Mouse (Mus musculus): ENCODE results near the gene Nmnat3. TPM values are rescaled to one million over a fixed set of nuclear protein-coding genes. Genes with fewer than 3 reads are reported as not detected.

The Nmnat3 gene
- total RNA-seq, 1 experiment from 2014 or later, result 29.9 TPM

DNA sequence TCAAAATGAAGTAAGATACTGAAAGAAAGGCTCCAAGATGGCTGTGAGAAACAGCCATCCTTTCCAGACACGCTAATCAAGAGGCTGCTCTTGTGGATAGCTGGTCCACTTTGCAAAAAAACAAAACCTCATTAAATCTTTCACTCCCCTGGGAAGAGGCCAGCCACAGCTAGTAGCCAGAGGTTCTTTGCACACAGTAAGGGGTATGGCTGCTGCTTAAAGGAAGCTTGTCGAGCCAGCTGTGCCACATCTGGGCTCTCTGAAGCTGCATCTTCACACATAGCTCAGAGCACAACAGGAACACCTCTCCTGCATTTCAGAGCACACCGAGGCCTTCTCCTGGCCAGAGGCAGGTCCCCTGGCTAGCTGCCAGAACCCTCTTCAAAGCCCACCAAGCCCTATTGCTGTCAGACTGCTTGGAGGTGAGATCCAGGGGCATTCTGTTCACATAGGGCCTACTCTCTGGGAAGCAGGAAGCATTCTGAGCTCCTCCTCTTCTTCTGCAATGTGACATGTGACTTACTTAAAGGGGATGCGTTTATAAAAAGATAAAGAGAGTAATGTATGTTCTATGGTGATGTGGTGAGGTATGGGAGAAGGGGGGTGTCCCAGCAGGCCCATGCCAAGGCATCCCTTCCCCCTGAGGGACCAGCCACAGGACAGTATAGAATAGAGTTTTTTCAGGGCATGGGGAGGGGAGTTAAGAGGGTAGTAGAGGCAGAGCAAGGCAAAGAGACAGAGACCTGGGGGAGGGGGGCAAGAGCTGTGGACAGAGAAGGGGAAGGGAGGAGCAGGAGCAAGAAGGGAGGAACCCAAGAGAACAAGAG, 63.3 kb downstream of the Nmnat3 start:
- ATAC-seq (replicated peaks; ENCODE audit: low read depth, poor library complexity, severe bottlenecking), result no peak

DNA sequence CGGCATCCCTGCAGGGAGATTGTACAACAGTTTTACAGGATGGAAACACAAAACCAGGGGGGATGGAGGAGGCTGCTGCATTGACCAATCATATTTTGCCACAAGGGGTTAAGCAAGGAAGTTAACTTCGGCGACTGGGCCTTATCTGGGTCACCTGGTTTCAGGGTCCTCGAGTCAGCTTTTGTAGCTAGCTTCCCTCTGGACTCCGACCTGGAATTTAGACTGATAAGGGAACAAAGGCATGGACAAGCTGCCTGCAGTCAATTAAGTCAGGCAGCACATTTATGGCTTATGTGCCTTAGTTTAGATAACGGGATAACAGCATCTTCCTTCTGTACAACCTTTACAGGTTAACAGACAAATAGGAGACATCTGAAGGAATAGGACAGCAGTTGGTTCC, 65.1 kb downstream of the Nmnat3 start:
- ATAC-seq (replicated peaks; ENCODE audit: low read depth, poor library complexity, severe bottlenecking), result no peak

- no peak for ATAC-seq (replicated peaks; ENCODE audit: low read depth, poor library complexity, severe bottlenecking)
Observed at GRCm38 (mm10) chr9:98354919-98355318, 67.7 kb downstream of the Nmnat3 start.

- ATAC-seq (replicated peaks; ENCODE audit: low read depth, poor library complexity, severe bottlenecking), result 0 out of 2 replicates have a peak, but pooled peaks have one; percentile 29
Observed at GRCm38 (mm10) chr9:98361047-98361446, 73.8 kb downstream of the Nmnat3 start.

GRCm38 (mm10) chr9:98366075-98366474, 78.8 kb downstream of the Nmnat3 start:
- no peak for ATAC-seq (replicated peaks; ENCODE audit: low read depth, poor library complexity, severe bottlenecking)

DNA sequence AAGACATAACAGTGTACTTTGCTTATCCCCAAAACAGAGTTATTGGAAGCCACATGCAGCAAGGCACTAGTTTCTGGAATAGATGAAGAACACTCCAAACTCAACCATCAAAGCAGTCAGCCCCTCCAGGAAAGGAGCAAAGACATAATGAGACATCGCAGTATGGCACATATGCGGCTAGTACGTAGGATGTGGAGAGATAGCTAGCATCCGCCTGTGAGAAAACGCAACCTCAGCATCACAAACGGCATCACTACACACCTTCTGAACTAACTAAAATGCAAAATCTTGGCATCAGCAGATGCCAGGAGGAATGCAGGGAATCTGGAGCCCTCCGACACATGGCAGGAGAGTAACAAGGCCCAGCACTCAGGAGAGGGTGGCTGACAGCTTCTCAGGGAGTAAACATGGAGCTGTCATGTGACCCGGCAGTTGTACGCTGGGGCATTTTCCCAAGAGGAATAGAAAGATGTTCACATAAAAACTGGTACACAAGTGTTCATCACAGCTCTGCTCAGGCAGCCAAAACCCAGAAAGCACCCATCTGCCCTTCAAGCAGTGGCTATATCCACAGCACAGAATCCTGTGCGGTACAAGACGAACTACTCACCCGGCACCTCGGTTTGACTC, 80.2 kb downstream of the Nmnat3 start:
- ATAC-seq (replicated peaks; ENCODE audit: low read depth, poor library complexity, severe bottlenecking), result no peak

DNA sequence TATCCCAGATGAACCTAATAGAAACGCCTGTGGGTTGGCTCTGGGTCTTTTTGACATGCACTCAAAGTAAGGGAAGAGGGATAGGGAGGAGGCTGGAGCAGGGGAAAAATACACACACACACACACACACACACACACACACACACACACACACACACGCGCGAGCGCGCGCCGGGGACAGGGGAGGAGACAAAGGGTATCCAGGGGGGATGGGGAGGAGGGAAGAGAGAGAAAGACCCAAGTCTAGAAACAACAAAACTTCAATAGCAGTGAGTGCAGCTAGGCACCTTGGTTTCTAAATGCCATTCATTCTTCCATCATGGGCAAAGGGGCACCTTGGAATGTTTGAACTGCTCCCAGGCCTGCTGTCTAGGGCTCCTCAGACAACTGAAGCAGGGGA, 82.5 kb downstream of the Nmnat3 start:
- no peak for ATAC-seq (replicated peaks; ENCODE audit: low read depth, poor library complexity, severe bottlenecking)

DNA sequence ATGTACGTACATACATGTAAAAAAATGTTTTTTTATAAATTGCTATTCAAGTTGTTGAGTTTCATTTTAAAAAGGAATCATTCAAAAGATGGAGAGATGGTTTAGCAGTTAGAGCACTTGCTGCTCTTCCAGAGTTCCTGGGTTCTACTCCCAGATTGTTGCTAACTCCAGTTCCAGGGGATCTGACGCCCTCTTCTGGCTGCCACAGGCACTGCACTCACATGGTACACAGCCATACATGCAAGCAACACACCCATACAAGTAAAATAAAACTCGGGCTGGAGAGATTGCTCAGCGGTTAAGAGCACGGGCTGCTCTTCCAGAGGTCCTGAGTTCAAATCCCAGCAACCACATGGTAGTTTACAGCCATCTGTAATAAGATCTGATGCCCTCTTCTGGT, 86.1 kb downstream of the Nmnat3 start:
- no peak for ATAC-seq (replicated peaks; ENCODE audit: low read depth, poor library complexity, severe bottlenecking)

DNA sequence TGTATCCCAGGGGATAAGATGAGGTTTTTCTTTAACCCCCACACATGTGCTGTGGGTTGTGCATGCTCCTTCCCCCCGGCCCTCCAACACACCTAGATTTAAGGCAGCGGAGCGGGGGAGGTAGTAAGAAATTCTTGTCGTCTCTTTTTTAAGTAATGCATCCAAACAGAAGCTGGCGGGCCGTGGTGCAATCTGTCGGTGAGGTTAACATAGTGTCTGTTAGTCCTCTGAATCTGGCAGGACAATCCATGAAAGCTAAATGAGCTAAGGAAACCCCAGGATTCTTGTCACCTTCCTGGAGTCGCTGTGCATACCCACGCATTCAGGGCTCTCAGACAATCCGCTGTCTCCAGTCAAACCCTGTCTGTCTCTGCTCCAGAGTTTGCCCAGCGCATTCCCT, 87.7 kb downstream of the Nmnat3 start:
- ATAC-seq (replicated peaks; ENCODE audit: low read depth, poor library complexity, severe bottlenecking), result no peak

DNA sequence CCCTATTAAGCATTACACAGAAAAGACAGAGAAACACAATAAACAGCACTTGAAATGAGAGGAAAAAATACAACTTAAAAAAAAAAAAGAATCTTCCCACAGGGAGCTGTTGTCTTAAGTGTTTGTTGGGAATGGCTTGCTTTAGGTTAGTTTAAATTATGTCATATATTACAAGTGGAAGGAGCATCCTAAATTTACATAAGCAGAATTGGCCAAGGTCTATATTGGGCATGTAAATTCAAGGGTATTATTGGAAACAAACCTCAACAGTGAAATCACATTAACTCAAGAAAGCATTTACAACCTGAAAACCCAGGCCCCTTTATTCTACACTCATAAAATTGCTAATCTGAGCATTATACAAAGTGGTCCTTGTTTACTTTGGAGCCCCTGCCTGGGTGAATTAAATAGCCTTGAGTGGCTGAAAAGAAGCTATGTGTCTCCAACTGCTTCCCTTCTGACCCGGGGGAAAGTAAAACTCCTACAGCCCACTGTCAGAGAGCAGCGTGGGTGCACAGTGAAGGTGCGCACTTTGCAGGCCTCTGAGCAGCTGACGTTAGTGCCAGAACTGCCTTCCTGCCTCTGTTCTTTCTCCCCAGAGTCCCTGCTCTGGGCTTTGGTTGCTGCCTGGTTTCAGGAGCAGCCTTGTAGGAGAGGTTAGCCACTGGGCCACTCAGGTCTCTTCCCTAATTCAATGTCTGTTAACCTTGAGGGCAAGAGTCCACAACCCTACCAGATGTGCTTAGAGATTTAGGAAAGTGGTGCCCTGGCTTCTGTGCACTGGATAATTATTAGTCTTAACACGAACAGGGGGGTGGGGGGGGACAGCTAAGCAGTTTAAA, 88.3 kb downstream of the Nmnat3 start:
- ATAC-seq (replicated peaks; ENCODE audit: low read depth, poor library complexity, severe bottlenecking), result no peak

DNA sequence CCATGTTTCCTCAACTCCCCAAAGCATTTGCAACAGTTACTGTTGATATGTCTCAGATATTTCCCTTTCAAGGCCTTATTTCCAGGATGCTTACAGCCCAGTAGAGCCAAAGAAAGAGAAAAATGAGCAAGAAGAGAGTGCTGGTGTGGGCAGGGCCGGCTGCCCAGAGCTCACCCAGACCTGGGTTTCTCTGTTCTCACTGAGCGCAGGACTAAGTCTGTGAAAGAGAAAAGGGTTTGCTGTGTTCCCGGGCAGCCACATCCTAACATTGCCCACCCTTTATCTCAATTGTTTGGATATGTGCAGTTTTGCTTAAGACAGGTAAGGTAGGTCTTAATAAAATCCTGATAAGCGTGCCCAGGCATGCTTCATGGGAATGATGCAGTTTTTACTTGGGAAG, 92.5 kb downstream of the Nmnat3 start:
- ATAC-seq (replicated peaks; ENCODE audit: low read depth, poor library complexity, severe bottlenecking), result no peak

GRCm38 (mm10) chr9:98380593-98380992, 93.4 kb downstream of the Nmnat3 start:
- no peak for ATAC-seq (replicated peaks; ENCODE audit: low read depth, poor library complexity, severe bottlenecking)

DNA sequence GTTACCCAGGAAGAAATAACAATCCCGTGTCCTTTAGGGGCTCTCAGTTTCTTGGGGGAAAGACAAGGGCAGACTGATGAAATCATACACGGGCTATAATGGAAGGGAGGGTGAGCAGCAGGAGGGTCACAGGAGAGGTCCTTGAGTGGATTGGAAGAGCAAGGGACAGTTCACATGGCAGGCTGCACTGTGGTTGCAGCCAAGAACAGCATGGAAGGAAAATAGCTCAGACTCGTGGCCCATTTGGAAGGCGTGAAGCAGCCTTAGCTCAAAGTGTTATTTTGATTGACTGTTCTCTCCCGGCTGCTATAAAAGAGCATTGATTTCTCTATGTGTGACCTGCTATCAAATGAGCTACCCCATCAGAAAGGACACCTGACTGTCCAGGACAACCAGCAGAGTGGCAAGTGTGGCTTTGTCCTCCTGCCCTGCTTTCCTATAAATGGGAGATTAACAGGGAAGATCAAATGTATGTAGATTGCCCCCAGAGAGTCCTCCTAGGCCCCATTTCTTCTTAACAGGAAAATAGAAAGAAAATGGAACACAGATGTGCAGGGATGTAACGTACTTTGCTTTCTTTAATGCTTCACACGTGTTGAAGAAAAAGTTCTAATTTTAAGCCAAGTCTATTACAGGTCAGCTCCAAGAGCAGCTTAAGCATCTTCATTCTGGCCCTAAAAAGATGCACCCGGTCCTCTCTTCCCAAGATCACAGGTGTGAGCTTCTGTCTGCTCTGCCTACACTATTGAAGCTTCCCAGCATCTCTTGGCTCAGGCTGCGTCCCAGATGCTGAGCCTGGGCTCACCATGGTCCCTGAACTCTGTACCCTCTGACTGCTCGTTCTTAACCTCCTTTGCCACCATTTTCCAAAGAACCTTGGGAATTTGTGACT, 100.8 kb downstream of the Nmnat3 start:
- ATAC-seq (replicated peaks; ENCODE audit: low read depth, poor library complexity, severe bottlenecking), result no peak

DNA sequence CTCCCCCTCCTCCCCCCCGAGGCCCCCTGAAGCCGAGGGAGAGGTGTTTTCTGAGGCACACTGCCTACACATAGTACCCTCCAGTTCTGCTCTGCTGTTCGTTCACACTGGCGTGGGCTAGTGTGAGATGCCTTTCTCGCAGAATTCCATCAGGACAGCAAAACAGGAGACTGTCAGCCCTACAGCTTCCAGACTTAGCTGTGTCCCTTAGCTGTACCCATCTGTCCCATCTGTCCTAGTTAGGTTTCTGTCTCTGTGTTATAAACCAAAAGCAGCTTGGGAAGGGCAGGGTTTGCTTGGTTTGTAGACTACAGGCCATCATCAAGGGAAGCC, 101.4 kb downstream of the Nmnat3 start:
- ATAC-seq (replicated peaks; ENCODE audit: low read depth, poor library complexity, severe bottlenecking), result no peak

- no peak for ATAC-seq (replicated peaks; ENCODE audit: low read depth, poor library complexity, severe bottlenecking)
Observed at GRCm38 (mm10) chr9:98393496-98393895, 106.3 kb downstream of the Nmnat3 start.

- ATAC-seq (replicated peaks; ENCODE audit: low read depth, poor library complexity, severe bottlenecking), result no peak
Observed at GRCm38 (mm10) chr9:98397211-98397610, 110.0 kb downstream of the Nmnat3 start.

GRCm38 (mm10) chr9:98397866-98398265, 110.6 kb downstream of the Nmnat3 start:
- ATAC-seq (replicated peaks; ENCODE audit: low read depth, poor library complexity, severe bottlenecking), result no peak

DNA sequence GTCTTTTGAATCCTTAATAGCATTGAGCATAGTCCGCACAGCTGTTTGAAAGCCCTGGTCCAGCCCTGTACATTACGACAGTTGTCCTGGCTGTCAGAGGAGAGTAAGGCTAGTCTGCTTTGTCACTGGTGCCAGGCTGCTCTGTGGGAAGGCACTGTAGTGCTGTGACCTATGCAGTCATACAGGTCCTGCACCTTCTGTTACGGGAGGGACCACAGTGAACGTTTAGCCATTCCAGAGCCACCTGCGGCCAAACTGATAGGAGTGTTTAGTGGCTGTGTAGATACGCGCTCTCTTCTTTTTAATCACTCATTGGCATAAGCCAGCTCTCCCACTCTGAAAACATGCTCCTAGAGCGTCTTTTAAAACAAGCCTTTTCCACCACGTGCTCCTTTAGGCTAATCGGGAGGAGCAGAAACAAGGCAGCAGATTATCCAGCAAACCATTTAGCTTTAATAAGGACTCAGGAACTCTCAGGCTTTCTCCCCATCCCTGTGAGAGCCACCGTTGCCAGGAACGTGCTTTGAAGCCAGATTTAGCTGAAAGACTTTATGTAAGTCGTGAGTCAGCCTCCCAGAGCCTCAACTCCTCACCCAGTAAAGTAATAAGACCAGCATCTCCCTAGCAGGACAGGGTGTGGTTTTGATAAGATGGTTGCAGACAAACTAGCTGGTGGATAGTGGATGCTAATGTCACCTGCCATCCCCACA, 113.1 kb downstream of the Nmnat3 start:
- no peak for ATAC-seq (replicated peaks; ENCODE audit: low read depth, poor library complexity, severe bottlenecking)

- ATAC-seq (replicated peaks; ENCODE audit: low read depth, poor library complexity, severe bottlenecking), result no peak
Observed at GRCm38 (mm10) chr9:98401611-98402010, 114.4 kb downstream of the Nmnat3 start.

Data from common myeloid progenitor, adult 5-6 weeks (primary cell).